Mouse (Mus musculus): Measurements from ENCODE around the gene Mta1. TPM values are rescaled to one million over a fixed set of nuclear protein-coding genes. Genes with fewer than 3 reads are reported as not detected.

Gene Mta1
- polyA plus RNA-seq, 1 experiment from 2014 or later: 18.7 TPM

GRCm38 (mm10) chr12:113153971-113154370 lies 55.9 kb downstream of the Mta1 start:
- no peaks in the 10 kb centered on the region for H3K9me3 ChIP-seq
- peaks cover 51% of the 10 kb centered on the region for H3K27me3 ChIP-seq
- WGBS: 93% methylated on average over 7 of the region's 7 CpGs

GRCm38 (mm10) chr12:113154747-113155075 lies 56.6 kb downstream of the Mta1 start:
- WGBS: 73% methylated on average over 6 of the region's 6 CpGs
- Histone ChIP-seq H3K4me1 (peaks cover 33% of the 10 kb centered on the region), H3K4me2 (replicated peaks) (peak overlapping the region; percentile 90), H3K4me3 (peak overlapping the region; percentile 65), H3K27me3 (peaks cover 44% of the 10 kb centered on the region), H3K9ac (peak overlapping the region; percentile 70; the same call in 1 of the 2 replicates), H3K9me3 (no peaks in the 10 kb centered on the region), H3K36me3 (peaks cover 9% of the 10 kb centered on the region), H3K27ac (no peak overlapping the region)
- ATAC-seq (ENCODE audit: low FRiP score, low read depth): no peak

More at GRCm38 (mm10) chr12:113153971-113154370, 55.9 kb downstream of the Mta1 start:
- no peak overlapping the region for H3K27ac ChIP-seq
- H3K4me1 ChIP-seq: peaks cover 33% of the 10 kb centered on the region
- ATAC-seq (ENCODE audit: low FRiP score, low read depth): no peak
- H3K36me3 ChIP-seq: peaks cover 5% of the 10 kb centered on the region; the same call in 1 of the 2 replicates
- H3K4me2 ChIP-seq (replicated peaks): no peak overlapping the region
- no peak overlapping the region for H3K4me3 ChIP-seq
- no peak overlapping the region for H3K9ac ChIP-seq

GRCm38 (mm10) chr12:113155076-113155771 lies 57.1 kb downstream of the Mta1 start:
- Histone ChIP-seq H3K36me3 (peaks cover 9% of the 10 kb centered on the region), H3K9me3 (no peaks in the 10 kb centered on the region), H3K27me3 (peaks cover 39% of the 10 kb centered on the region), H3K9ac (peak overlapping the region; percentile 70), H3K4me3 (peak overlapping the region; percentile 65), H3K4me1 (peaks cover 33% of the 10 kb centered on the region), H3K4me2 (replicated peaks) (peak overlapping the region; percentile 90), H3K27ac (peak overlapping the region; percentile 44)
- WGBS: 4% methylated on average over 32 of the region's 32 CpGs
- ATAC-seq (ENCODE audit: low FRiP score, low read depth): peak; percentile 0; the same call in 1 of the 2 replicates

GRCm38 (mm10) chr12:113155887-113156539 lies 57.9 kb downstream of the Mta1 start, which contains the start of gene Tedc1:
Gene Tedc1 (plus strand): TSS chr12:113156421.
- Histone ChIP-seq H3K27ac (peak within 1 kb of the TSS; percentile 44), H3K4me3 (peak within 1 kb of the TSS; percentile 65), H3K9ac (peak within 1 kb of the TSS; percentile 70), H3K9me3 (no peaks in the 10 kb centered on the region), H3K4me2 (replicated peaks) (peak within 1 kb of the TSS; percentile 90), H3K36me3 (peaks cover 9% of the 10 kb centered on the region), H3K27me3 (peaks cover 31% of the 10 kb centered on the region), H3K4me1 (peaks cover 33% of the 10 kb centered on the region)
- peak; percentile 96 for ATAC-seq (ENCODE audit: low FRiP score, low read depth)
- WGBS: under 1% methylated on average over 46 of the region's 46 CpGs

GRCm38 (mm10) chr12:113156540-113156929 lies 58.5 kb downstream of the Mta1 start:
- no peak overlapping the region for H3K27ac ChIP-seq
- no peaks in the 10 kb centered on the region for H3K9me3 ChIP-seq
- peaks cover 30% of the 10 kb centered on the region for H3K4me1 ChIP-seq
- H3K27me3 ChIP-seq: peaks cover 26% of the 10 kb centered on the region
- WGBS: under 1% methylated on average over 23 of the region's 23 CpGs
- H3K9ac ChIP-seq: peak overlapping the region; percentile 69
- peak overlapping the region; percentile 65 for H3K4me3 ChIP-seq
- no peak for ATAC-seq (ENCODE audit: low FRiP score, low read depth)
- peaks cover 15% of the 10 kb centered on the region for H3K36me3 ChIP-seq
- peak overlapping the region; percentile 90 for H3K4me2 ChIP-seq (replicated peaks)

GRCm38 (mm10) chr12:113157002-113157401 lies 58.9 kb downstream of the Mta1 start:
- WGBS: 39% methylated on average over 8 of the region's 8 CpGs
- H3K27me3 ChIP-seq: peaks cover 22% of the 10 kb centered on the region
- no peak for ATAC-seq (ENCODE audit: low FRiP score, low read depth)
- H3K36me3 ChIP-seq: peaks cover 19% of the 10 kb centered on the region
- no peak overlapping the region for H3K27ac ChIP-seq
- peak overlapping the region; percentile 90 for H3K4me2 ChIP-seq (replicated peaks)
- peak overlapping the region; percentile 69 for H3K9ac ChIP-seq
- peaks cover 27% of the 10 kb centered on the region for H3K4me1 ChIP-seq
- H3K4me3 ChIP-seq: peak overlapping the region; percentile 65
- H3K9me3 ChIP-seq: no peaks in the 10 kb centered on the region

- Histone ChIP-seq H3K27ac (no peak overlapping the region), H3K9me3 (no peaks in the 10 kb centered on the region), H3K9ac (peak overlapping the region; percentile 69; the same call in 1 of the 2 replicates), H3K4me2 (replicated peaks) (peak overlapping the region; percentile 90), H3K27me3 (peaks cover 17% of the 10 kb centered on the region), H3K36me3 (peaks cover 19% of the 10 kb centered on the region), H3K4me3 (peak overlapping the region; percentile 65; the same call in 1 of the 2 replicates), H3K4me1 (peaks cover 22% of the 10 kb centered on the region)
- 91% methylated on average over 8 of the region's 8 CpGs for WGBS
- ATAC-seq (ENCODE audit: low FRiP score, low read depth): no peak
These were observed 59.4 kb downstream of the Mta1 start for GRCm38 (mm10) chr12:113157521-113157920.

- H3K36me3 ChIP-seq: peaks cover 21% of the 10 kb centered on the region
- H3K9me3 ChIP-seq: no peaks in the 10 kb centered on the region
- ATAC-seq (ENCODE audit: low FRiP score, low read depth): no peak
- 92% methylated on average over 8 of the region's 8 CpGs for WGBS
- no peak overlapping the region for H3K9ac ChIP-seq
- H3K4me2 ChIP-seq (replicated peaks): no peak overlapping the region
- H3K4me3 ChIP-seq: no peak overlapping the region
- H3K27me3 ChIP-seq: peaks cover 14% of the 10 kb centered on the region
- H3K4me1 ChIP-seq: peaks cover 21% of the 10 kb centered on the region
- H3K27ac ChIP-seq: no peak overlapping the region
These were observed 59.9 kb downstream of the Mta1 start for GRCm38 (mm10) chr12:113157971-113158370.

- WGBS: 92% methylated on average over 11 of the region's 11 CpGs
- Histone ChIP-seq H3K36me3 (peaks cover 28% of the 10 kb centered on the region), H3K4me2 (replicated peaks) (no peak overlapping the region), H3K9ac (0 out of 2 replicates have a peak overlapping the region, but pooled peaks have one; percentile 13), H3K4me1 (no peaks in the 10 kb centered on the region), H3K27me3 (no peaks in the 10 kb centered on the region), H3K27ac (peak overlapping the region; percentile 49; the same call in 1 of the 2 replicates), H3K4me3 (no peak overlapping the region), H3K9me3 (no peaks in the 10 kb centered on the region)
- no peak for ATAC-seq (ENCODE audit: low FRiP score, low read depth)
These were observed 65.5 kb downstream of the Mta1 start for GRCm38 (mm10) chr12:113163561-113164006.

GRCm38 (mm10) chr12:113168031-113168536 lies 70.0 kb downstream of the Mta1 start:
- Histone ChIP-seq H3K27me3 (no peaks in the 10 kb centered on the region), H3K4me3 (no peak overlapping the region), H3K27ac (no peak overlapping the region), H3K36me3 (peaks cover 10% of the 10 kb centered on the region), H3K4me2 (replicated peaks) (no peak overlapping the region), H3K9ac (no peak overlapping the region), H3K9me3 (no peaks in the 10 kb centered on the region), H3K4me1 (no peaks in the 10 kb centered on the region)
- WGBS: 84% methylated on average over 9 of the region's 9 CpGs
- ATAC-seq (ENCODE audit: low FRiP score, low read depth): no peak

GRCm38 (mm10) chr12:113176960-113177725 lies 79.1 kb downstream of the Mta1 start:
- H3K4me2 ChIP-seq (replicated peaks): no peak overlapping the region
- H3K4me1 ChIP-seq: no peaks in the 10 kb centered on the region
- no peaks in the 10 kb centered on the region for H3K9me3 ChIP-seq
- H3K27me3 ChIP-seq: no peaks in the 10 kb centered on the region
- no peak overlapping the region for H3K27ac ChIP-seq
- ATAC-seq (ENCODE audit: low FRiP score, low read depth): no peak
- H3K4me3 ChIP-seq: no peak overlapping the region
- 87% methylated on average over 18 of the region's 18 CpGs for WGBS
- no peak overlapping the region for H3K9ac ChIP-seq
- no peaks in the 10 kb centered on the region for H3K36me3 ChIP-seq

All from limb, embryonic 13.5 days (tissue).